Mouse (Mus musculus) lung, postnatal 36 days (tissue): ENCODE results near the gene Msrb1.

Experiments
- DNase-seq: peaks from one replicate; pipeline ENCODE4 v3.0.0; 2022; ENCODE audit warnings: mixed read lengths

Msrb1 gene

DNA sequence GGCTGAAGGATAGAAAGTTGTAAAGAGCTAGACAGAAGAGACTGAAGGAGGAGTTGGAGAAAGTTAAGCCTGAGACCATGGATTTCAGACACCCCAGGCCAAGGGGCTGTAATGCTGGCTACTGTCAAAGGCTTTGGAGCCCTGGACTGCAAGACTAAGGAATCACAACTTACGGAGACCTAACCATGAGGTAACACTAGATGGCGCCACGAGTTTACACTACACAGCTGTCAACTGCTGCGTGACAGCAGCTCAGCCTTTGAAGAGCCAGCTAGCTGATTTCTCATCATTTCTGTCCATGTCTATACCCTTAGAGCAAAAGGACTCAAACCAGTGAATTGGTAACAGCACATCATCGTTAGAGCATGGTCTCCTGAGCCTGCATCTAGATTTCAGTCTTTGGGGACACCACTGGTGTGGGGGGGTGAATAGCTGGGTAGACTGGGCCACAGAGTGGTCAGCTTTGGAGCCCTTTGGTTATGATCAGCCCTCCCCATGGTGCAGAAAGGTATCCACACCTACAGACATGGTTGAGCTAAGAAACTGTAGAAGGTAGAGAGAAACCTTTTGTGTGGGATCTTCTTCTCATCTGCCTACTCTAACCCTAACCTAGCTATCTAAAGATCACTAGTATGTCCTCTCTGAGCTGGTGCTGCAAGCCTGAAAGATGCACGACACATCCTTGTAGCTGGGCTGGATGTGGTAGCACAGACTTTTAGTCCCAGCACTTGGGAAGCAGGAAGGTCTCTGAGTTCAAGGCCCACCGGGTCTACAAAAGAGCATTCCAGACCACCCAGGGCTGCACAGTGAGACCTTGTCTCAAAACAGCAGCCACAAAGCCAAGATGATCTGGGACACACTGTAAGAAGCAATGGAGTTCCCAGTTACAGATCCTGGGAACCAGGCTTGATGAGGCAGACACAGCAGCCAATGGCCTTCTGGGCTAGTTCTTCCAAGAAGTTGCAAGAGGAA lies 9.4 kb downstream of the Msrb1 start:
- DNase-seq, result peak; percentile 95

DNA sequence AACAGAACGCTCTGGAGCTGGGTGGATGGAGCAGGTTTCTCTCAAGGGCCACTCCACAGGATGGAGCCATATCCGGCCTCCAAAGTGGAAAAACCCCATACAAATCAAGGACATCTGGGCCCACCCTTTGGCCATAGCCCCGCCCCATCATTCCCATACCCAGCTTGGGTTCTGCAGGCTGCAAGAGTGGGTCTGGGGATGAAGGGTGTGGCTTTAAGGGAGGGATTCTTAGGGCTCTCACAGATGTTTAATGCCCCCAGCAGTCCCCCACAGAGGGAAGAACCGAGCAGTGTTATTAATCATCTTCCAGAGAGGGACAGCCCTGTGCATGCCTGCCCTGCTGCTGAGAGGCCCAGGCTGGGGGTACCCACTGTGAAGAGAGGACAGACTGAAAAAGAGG lies 10.5 kb downstream of the Msrb1 start:
- DNase-seq, result no peak

DNA sequence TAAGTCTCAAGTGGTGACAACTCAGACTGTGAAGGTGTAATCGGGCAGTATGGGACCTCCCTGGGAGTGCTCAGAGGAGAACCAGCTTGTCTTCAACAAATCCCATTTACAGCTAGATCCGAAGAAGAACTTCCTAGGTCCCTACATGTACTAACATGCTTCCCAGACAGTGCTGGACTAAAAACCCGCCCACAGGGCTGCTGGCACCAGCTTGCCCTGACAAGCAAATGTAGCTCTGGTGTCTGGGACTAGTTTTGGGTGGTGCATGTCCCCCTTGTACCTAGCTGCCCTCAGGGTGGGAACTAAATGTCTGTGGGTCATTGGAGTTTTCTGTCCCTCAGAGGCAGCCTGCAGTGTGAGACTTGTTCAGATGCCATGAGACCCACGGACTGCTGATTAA lies 15.1 kb downstream of the Msrb1 start:
- DNase-seq, result no peak

DNA sequence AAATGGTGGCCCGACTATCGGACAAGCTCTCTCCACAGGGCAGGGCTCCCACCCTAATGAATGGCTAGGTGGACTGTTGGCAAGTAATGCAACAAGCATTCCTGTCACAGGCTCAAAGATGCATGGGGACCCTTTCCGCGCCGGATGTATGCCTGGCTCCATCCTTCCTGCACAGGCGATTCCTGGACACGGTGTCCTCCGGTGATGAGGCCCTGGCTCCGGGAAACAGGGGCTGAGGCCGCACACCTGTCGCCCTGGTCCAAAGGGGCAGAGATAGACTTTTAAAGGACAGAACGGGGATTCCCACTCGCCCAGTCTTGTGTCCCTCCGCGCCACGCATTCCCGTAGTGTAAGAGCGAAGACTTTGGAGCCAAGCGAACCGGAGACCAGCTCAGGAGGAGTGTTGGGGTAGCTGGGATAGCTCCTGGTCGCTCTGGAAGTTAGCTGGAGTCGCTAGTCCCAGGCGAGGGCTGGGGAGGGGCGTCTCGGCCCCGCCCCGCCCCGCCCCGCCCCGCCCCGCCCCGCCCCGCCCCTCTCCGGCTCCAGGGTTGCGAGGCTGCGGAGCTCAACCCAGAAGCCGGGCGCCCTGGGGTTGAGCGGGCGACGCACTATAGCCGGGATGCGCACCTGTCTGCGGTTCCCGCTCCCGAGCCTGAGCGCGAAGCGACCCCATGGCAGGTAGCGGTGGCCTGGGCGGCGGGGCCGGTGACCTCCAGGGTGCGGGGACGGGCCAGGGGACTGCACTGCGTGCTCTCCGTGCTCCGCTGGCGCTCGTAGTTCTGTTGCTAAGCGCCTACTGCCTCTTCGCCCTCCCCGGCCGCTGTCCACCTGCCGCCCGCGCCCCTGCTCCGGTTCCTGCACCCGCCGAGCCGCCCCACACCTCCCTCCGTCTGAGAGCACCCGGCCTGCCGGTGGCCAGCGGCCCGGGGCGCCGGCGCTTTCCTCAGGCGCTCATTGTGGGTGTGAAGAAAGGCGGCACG lies 16.3 kb downstream of the Msrb1 start, which contains the start of gene Hs3st6:
Hs3st6 (plus strand) TSS at position 574 of the 980 bp plus-strand sequence.
- DNase-seq, result no peak

DNA sequence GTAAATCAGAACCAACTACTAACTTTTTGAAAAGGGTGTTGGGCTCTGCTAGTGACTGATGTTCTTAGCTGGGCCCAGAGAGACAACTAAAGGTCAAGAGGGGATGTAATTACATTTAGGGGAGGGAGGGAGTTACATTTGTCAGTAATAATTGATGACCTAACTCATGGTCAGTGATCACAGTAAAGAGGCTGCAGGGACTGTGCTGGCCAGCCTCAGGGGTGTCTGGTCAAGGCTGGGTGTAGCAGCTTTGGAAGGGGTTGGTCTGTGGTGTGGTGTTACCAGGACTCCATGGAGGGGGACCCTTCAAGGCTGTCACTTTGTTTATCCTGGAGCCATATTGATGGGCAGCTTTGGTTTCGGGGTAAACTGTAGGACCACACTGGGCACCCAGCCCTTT lies 21.0 kb downstream of the Msrb1 start:
- DNase-seq, result no peak

DNA sequence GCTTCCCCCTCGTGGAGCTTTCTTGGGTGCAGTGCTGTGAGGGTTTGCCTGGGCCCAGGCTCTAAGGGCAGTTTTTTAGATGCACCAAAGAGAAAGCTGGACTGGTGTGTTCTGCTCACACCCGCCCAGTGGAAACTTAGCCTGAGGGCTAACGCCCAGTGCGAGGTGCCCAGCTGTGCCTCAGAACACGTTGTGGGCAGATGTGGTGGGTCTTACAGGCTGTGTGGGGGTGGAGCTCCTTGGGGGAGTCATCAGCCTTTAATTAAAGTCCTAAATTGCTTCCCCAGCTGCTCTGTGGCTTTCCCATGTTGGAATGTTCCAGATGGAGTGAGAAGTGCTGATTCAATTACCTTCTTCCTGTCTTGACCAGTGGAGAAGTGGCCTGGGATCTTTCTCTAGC lies 24.7 kb downstream of the Msrb1 start:
- DNase-seq, result no peak

DNA sequence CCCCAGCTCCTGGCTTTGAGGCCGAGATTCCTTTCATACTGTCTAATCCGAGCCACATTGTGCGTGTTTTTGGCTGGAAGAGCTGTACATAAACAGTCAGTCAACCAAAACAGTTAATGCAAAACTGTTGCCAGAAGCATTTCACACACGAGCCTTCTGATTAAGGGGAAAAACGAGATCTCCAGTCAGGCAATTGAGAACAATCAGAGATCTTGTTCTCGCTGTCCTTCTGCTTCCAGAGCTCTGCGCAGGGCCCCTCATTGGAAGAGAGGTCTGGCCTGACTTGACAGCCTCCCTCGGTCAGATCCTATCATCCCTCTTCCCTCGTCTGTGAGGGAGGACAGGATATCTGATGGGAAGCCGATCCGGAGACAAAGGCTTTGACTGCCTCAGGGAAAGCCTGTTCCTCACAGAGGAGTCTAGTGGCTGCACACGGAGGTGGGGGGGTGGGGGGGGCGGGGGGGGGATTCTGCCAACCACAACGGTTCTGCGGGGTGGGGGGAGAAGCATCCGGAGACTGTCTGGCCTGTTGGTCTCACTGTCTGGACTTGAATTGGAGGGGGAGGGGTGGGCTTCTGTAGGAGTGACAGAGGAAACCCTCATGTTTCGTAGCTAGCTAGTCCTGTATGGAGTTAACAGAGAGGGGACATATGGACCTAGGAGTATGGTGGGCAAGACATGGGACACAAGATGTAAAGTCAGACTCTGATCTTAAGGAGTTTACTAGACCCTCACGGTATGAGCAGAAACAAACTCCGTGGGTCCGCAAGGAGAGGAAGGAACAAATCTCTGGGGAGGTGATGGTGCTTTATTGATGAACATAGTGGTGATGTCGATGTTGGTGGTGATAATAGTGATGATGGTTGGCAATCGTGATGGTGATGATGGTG lies 28.8 kb downstream of the Msrb1 start:
- DNase-seq, result no peak

DNA sequence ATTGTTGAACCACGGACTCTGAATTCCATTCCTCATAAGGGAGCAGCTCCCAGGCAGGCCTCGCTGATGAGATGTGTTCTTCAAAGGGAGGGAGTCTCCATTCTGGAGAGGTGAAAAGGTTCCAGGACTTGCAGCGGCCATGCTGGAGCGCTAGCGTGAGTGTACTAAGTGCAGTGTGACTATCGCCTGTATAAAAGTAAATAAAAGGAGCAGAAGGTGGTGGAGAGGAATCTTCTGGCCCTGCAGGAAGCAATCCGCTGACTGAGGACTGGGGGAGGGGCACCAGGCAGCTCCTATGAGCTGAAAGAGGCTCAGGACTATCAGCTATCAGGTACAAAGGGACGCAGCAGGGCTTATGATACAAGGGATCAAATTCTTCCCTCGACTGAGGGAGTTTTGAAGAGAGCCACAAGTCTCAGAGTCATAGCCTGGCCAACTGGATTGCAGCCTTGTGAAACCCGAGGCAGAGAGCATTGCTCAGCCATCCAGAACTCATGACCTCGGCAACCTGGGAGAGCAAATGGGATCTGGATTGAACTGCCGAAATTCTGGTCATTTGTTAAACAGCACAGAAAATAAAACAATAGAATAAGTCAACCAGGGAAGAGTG lies 29.9 kb downstream of the Msrb1 start:
- no peak for DNase-seq

DNA sequence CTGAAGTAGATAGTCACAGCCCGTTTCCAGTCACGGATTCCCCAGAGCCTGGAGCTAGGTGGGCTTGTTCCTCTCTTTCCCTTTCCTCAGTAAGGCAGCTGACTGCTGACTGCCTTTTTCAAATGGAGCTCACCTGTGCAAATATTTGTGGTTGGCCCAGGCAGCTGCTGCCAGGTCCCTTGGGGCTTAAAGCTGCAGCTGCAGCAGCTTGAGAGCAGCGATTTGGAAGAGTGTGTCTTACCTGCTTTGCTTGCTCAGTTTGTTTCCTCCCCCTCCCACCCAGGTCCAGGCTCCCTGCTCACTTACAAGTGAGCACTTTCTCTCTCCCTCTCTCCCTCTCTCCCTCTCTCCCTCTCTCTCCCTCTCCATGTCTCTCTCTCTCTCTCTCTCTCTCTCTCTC lies 32.7 kb downstream of the Msrb1 start:
- no peak for DNase-seq

DNA sequence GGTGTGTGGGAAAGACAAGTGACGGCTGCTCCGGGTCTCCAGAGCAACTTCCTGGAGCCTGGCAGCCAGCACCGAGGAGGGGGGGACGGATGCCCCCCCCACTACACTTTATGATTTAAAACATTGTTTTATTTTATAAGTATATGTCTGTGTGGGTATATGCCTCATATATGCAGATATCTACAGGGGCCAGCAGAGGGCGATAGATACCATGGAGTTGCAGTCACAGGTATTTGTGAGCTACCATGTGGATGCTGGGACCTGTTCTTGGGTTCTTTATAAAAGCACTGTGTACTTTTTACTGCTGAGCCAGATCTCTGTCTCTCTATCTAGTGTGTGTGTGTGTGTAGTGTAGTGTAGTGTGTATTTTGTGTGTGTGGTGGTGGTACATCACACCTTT lies 36.8 kb downstream of the Msrb1 start:
- no peak for DNase-seq

DNA sequence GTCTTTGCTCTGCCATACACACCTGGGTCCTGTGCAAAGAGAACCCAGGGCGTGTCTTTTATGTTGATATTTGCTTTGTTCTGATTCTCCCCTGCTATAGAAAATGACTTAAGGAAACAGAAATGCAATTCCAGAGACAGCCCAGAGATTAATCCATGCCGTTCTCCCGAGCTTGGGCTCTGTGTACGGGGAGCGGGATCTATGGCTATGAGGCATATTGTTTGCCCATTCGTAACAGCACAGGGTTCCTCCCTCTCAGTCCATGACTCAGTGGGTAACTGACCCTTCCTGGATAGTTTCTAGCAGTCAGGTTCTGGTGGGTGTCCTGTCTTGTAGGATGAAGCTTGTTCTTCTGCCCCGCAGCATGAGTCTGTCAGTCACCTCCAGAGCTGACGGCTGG lies 38.7 kb downstream of the Msrb1 start:
- no peak for DNase-seq

DNA sequence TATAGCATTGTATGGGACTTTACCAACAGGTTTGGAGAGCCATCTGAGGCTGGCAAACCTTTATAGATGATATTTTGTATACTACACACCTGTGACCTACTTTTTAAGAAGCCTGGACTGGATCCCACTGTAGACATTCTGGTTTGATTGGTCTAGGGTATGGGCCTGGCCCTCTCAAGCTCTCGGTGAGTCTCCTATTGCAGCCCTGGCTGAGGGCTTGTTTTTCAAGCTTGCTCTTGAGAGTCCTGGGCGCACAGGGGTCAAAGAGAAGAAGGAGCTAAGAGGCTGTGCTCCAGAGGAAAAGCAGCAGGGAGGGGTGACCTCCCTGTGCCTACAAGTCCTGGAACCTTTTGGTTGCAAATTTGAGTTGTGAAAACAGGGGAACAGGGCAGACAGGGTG lies 40.6 kb downstream of the Msrb1 start:
- peak; percentile 76 for DNase-seq

DNA sequence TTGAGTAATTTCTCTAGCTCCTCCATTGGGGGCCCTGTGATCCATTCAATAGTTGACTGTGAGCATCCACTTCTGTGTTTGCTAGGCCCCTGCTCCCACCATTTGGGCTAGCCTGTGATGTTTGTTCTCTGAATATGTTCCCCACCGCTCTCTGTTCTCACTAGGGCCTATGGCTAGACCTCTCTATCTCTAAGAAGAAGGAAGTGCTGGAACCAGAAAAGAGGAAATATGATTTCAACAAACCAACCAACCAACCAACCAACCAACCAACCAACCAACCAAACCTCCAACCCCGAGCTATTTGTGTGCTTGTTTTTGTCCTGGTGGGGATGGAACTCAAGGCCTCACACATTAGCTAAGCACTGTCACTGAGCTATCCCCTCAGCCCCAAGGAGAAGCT lies 44.4 kb downstream of the Msrb1 start:
- no peak for DNase-seq

DNA sequence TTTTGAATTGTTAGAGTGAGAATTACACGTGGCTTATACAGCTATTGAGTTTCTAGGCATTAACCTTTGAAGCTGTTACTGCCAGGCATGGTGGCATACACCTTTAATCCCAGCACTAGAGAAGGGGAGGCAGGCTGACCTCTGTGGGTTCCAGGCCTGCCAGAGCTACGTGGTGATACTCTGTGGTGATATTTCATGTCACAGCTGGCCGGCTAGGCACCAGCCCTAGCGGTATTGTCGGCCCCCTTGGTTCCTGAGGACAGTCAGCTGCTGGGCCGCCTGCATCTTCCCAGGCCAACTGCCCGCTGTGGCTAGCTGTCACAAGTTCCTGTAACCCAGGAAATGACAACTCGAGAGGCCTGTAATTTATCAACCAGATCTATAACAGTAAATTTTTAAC lies 55.7 kb downstream of the Msrb1 start:
- DNase-seq, result no peak
